Mouse (Mus musculus): Measurements from ENCODE around the gene Cbln4.

DNA sequence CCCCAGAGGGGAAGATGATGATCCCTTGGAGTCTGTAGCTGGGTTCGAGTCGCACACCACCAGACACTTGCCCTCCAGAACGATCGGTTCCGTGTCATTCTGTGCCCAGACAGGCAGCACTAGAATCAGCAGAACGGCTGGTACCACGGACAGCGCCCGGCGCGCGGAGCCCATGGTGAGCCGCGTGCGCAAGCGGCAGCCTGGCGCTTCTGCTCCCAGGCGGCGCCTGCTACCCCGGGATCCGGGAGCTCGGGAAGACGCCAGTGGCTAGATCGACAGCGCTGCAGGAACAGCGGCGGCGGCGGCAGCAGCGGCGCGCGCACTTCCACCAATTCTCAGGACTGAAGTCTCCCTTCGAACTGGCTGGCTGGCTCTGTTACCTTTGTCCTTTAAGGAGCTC is 1.1 kb downstream of the Cbln4 start:
- TF ChIP-seq POLR2A (IDR thresholded peaks at IDR 0.05; ENCODE audit: insufficient read length, low read depth), result no peak
- TF ChIP-seq POLR2AphosphoS2 (IDR thresholded peaks at IDR 0.05; ENCODE audit: insufficient read length, low read depth), result no peak
- no peak for TF ChIP-seq MYOG (IDR thresholded peaks at IDR 0.05; ENCODE audit: control insufficient read depth in 1 of 3, insufficient read depth in 1 of 3, insufficient read length in 2 of 3, low read depth in 2 of 3)
- TF ChIP-seq E2F4 (IDR thresholded peaks at IDR 0.05; ENCODE audit: insufficient read depth), result no peak

Data from myocyte (in vitro differentiated cells).